Mouse (Mus musculus) hindbrain, embryonic 13.5 days (tissue): ENCODE measurements around the gene Otud7b. TPM values are rescaled to one million over a fixed set of nuclear protein-coding genes. Genes with fewer than 3 reads are reported as not detected.

Experiments used
- ATAC-seq: fragments of 200-750 bp; cut with Nextera tagmentation; 2 replicates; pipeline ENCODE4 v1.8.0; 2017; ENCODE audit warnings: moderate TSS enrichment; ENCODE audit not compliant: low FRiP score
- H3K27ac ChIP-seq: fragments of 300-500 bp; sonication (generic); 2 replicates; pipeline ENCODE4 v1.5.1; 2015; ENCODE audit warnings: inconsistent platforms, mild to moderate bottlenecking, moderate library complexity
- H3K27me3 ChIP-seq: fragments of 300-500 bp; sonication (generic); 2 replicates; pipeline ENCODE4 v1.6.1; 2015; ENCODE audit warnings: mild to moderate bottlenecking, inconsistent platforms
- H3K36me3 ChIP-seq: fragments of 300-500 bp; sonication (generic); 2 replicates; pipeline ENCODE4 v1.6.1; 2015; ENCODE audit warnings: mild to moderate bottlenecking, inconsistent platforms
- H3K4me1 ChIP-seq: fragments of 300-500 bp; sonication (generic); replicated peaks from 2 replicates; pipeline ENCODE4 v1.6.1; 2015; ENCODE audit warnings: inconsistent platforms
- H3K4me2 ChIP-seq: fragments of 300-500 bp; sonication (generic); 2 replicates; pipeline ENCODE4 v1.6.1; 2015; ENCODE audit warnings: inconsistent platforms, mild to moderate bottlenecking, moderate library complexity
- H3K4me3 ChIP-seq: fragments of 300-500 bp; sonication (generic); 2 replicates; pipeline ENCODE4 v1.5.1; 2015; ENCODE audit warnings: mild to moderate bottlenecking, inconsistent platforms
- H3K9ac ChIP-seq: fragments of 300-500 bp; sonication (generic); 2 replicates; pipeline ENCODE4 v1.6.1; 2015; ENCODE audit warnings: mild to moderate bottlenecking, inconsistent platforms
- H3K9me3 ChIP-seq: fragments of 300-500 bp; sonication (generic); 2 replicates; pipeline ENCODE4 v1.6.1; 2016; ENCODE audit warnings: inconsistent platforms
- WGBS: fragments of 180-500 bp; shearing (Covaris S2); methylation state at CpG from one replicate; pipeline ENCODE4 v1.1.7; 2015; 5-methylcytosine and 5-hydroxymethylcytosine counted together
- polyA plus RNA-seq: library from polyadenylated mRNA; unstranded; fragments of >200 nt; fragmentation: Nextera tagmentation; extraction: Ambion mirVana; gene quantifications from 2 replicates; pipeline ENCODE4 v1.2.1, GENCODE M21; 2015

Gene Otud7b
- polyA plus RNA-seq, 1 experiment from 2014 or later, result 13.6 TPM

DNA sequence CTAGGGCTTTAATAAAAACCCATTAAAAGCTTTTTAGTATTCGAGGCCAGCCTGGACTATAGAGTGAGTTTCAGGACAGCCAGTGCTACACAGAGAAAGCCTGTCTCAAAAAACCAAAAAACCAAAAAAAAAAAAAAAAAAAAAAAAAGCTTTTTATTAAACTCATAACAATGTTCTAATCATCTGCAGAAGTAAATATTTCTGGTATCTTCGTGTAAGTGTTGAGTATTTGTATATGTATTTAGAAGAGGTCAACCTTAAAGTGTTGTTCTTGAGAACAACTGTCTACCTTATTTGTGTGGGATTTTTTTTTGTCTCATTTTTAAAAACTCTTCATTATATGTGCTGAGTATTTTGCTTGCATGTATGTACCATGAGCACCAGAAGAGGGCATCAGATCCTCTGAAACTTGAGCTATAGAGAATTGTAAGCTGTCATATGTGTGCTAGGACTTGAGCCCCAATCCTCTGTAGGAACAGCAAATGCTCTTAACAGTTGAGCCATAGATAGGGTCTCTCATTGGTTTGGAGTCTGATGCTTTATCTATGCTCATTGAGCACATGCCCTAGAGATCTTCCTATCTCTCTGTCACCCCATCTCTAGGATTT lies 14.3 kb upstream of the Otud7b start:
- H3K9me3 ChIP-seq, result no peaks in the 10 kb centered on the region
- no peak for ATAC-seq
- 71% methylated on average over 2 of the region's 2 CpGs for WGBS

DNA sequence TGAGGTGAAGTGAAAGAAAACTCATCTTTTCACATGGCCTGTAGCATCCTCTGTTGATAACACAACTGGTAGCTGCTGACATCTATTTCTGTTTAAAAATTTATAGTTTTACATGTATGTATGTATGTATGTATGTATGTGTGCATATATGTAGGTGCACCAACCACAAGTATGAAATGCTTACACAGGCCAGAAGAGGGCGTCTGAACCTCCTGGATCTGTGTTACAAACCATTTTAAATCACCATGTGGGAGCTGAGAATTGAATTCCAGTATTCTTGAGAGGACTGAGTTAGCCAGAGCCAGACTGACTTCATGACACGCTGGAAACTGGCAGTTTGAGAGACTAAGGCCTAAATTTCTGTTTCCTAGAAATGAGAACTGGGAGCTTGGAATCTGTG lies 13.2 kb upstream of the Otud7b start:
- Histone ChIP-seq H3K36me3 (no peaks in the 10 kb centered on the region), H3K9me3 (no peaks in the 10 kb centered on the region), H3K27me3 (no peaks in the 10 kb centered on the region), H3K4me2 (no peak overlapping the region), H3K4me3 (no peak overlapping the region), H3K27ac (no peak overlapping the region), H3K4me1 (no peaks in the 10 kb centered on the region), H3K9ac (no peak overlapping the region)
- 77% methylated on average over 2 of the region's 2 CpGs for WGBS
- ATAC-seq, result no peak

More for the DNA sequence above, 14.3 kb upstream of the Otud7b start:
- H3K9ac ChIP-seq, result no peak overlapping the region
- no peaks in the 10 kb centered on the region for H3K27me3 ChIP-seq
- no peaks in the 10 kb centered on the region for H3K4me1 ChIP-seq
- H3K36me3 ChIP-seq, result no peaks in the 10 kb centered on the region
- no peak overlapping the region for H3K4me2 ChIP-seq
- no peak overlapping the region for H3K27ac ChIP-seq
- no peak overlapping the region for H3K4me3 ChIP-seq

DNA sequence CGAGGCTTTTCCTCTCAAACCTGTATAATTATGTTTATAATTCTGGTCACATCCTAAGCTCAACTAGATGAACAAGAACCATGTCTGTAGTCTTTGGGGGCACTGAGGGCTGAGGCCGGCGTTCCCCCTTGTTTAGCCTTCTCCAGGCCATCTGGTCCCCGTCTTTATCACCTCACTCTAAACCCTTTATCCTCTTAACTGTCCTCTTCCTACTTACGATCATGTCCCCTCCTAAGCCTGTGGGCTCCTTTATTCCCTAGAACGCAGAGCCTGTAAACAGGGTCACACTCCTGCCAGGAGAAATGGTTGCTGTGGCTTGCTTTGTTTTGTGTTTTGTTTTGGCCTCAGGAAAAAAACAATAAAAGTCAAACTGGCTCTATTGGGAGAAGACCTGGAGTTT lies 12.4 kb upstream of the Otud7b start:
- 77% methylated on average over 6 of the region's 6 CpGs for WGBS
- Histone ChIP-seq H3K27me3 (no peaks in the 10 kb centered on the region), H3K27ac (no peak overlapping the region), H3K36me3 (no peaks in the 10 kb centered on the region), H3K4me3 (no peak overlapping the region), H3K9ac (no peak overlapping the region), H3K9me3 (no peaks in the 10 kb centered on the region), H3K4me1 (no peaks in the 10 kb centered on the region), H3K4me2 (no peak overlapping the region)
- ATAC-seq, result no peak

DNA sequence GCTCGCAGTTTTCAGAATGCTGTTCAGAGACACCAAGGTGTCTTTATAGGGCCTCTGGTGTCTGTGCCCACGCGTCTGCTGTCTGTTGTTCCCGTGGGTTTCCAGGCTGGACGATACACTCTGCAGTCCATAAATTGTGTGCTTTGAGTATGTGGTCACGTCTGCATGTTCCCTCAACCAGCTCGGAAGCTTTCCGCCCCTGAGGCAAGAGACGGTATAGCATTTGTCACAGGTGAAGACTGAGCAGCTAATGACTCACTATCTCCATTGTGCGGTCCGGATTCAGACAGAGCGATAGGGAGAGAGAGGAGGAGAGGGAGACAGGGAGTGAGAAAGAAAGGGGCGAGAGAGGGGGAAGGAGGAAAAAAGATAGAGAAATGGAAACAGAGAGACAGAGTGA lies 10.8 kb upstream of the Otud7b start:
- Histone ChIP-seq H3K9me3 (no peaks in the 10 kb centered on the region), H3K4me1 (no peaks in the 10 kb centered on the region), H3K4me2 (no peak overlapping the region), H3K36me3 (no peaks in the 10 kb centered on the region), H3K4me3 (no peak overlapping the region), H3K27ac (no peak overlapping the region), H3K9ac (no peak overlapping the region), H3K27me3 (no peaks in the 10 kb centered on the region)
- WGBS, result 72% methylated on average over 13 of the region's 13 CpGs
- ATAC-seq, result no peak

DNA sequence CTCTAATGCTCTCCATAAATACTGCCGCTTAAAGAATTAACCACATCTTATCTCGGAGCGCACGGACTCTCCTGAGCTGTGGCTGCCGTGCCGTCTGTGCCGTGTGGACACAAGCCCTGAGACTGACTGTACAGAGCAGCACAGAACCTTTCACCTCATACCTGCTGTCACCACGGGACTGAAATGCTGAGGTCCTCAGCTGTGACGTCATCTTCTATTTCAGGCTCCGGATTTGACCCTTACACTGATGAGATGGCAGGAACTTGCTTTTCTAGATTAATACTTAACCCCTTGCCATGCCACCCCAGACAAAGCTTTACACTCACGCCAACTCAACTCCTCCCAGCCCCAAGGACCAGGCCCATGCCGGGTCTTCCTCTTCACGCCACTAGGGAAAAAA lies 10.1 kb upstream of the Otud7b start:
- Histone ChIP-seq H3K36me3 (no peaks in the 10 kb centered on the region), H3K4me3 (no peak overlapping the region), H3K27me3 (no peaks in the 10 kb centered on the region), H3K4me1 (no peaks in the 10 kb centered on the region), H3K4me2 (no peak overlapping the region), H3K27ac (no peak overlapping the region), H3K9ac (no peak overlapping the region), H3K9me3 (no peaks in the 10 kb centered on the region)
- no peak for ATAC-seq
- 89% methylated on average over 13 of the region's 13 CpGs for WGBS

DNA sequence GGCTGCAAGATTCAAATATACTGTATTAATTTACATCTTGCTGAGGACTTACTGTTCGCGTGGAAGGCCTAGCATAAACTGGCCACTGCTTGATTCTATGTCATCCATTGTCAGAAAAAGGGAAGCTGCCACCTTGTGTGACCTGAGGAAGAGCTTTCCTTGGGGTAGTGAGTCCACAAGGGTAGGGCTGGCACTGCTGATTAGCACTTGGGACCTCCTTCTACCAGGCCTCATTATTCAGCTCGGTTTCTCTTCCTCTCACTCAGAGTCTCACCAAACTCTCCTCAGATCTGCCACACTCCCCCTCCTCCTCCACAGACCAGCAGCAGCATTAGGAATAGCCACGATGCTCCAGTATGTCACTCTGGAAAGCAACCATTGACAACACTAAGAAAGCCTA lies 6.2 kb upstream of the Otud7b start:
- 75% methylated on average over 4 of the region's 4 CpGs for WGBS

DNA sequence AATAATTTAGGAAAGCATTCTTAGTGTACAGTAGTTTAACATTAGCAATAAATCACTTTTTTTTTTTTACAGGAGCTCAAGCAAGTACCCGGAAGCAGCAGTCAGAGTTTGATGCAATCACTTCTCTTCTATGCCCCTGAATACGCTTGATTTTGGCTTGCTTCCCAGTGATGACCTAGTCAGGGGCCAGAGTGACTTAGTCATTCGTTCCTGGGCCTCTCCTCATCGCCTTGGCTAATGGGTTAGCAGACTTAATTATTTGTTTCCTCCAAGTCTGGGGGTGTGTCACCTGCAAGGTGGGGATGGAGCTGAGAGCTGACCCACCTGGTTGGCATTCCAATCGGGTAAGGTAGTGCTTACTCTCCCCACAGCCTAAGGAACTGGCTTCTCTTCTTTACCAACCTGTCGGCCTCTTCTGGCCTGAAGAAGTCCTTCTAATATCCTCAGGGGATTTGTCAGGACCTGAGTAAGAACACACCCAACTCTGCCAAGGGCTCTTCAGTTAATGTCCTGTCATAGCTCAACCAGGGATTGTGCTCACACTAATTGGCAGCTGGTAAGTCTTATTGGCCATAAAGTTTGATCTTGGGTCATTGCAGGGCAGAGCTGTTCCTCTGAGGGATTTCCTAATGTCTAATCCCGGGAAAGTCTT lies 5.6 kb upstream of the Otud7b start:
- 75% methylated on average over 7 of the region's 7 CpGs for WGBS
- Histone ChIP-seq H3K4me1 (peaks cover 8% of the 10 kb centered on the region), H3K9ac (no peak overlapping the region), H3K27me3 (no peaks in the 10 kb centered on the region), H3K4me3 (no peak overlapping the region), H3K27ac (no peak overlapping the region), H3K9me3 (no peaks in the 10 kb centered on the region), H3K4me2 (no peak overlapping the region), H3K36me3 (no peaks in the 10 kb centered on the region)
- no peak for ATAC-seq

More for the DNA sequence above, 6.2 kb upstream of the Otud7b start:
- H3K4me3 ChIP-seq, result no peak overlapping the region
- H3K27me3 ChIP-seq, result no peaks in the 10 kb centered on the region
- peaks cover 8% of the 10 kb centered on the region for H3K4me1 ChIP-seq
- H3K9me3 ChIP-seq, result no peaks in the 10 kb centered on the region
- no peaks in the 10 kb centered on the region for H3K36me3 ChIP-seq
- H3K4me2 ChIP-seq, result no peak overlapping the region
- no peak overlapping the region for H3K27ac ChIP-seq
- no peak overlapping the region for H3K9ac ChIP-seq
- ATAC-seq, result no peak

DNA sequence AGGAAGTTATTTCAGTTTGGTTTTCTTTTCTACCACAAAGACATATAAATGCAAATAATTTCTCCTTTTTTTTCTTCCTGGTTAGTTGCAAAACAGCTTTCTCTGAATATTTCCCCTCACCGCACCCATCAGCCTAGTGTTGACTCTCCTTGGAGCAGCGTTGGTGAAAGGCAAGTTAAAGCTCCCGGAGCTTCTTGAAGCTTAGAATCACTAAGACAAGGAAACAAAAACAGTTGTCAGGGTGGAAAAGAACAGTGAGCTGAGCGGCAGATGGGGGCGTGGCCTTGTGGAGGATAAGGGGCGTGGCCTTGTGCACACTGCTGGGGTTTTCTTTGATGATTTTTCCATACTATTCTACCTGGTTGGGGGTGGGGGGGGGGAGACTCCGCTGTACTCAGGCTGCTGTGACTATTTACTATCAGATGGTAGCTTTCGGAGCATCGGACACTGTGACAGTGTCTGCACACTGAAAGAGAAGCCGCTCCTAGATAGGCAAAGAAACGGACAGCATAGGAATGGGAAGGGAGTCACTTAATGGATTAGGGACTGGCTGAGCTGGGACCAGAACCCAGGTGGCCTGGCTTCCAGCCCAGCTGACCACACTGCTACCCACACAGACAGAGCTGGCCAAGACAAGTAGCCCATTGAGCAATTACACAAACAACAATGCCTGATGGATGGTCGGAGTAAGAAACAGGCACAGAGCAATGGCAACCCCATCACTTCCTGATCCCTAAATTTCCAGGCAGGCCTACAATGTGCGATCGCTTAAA lies 2.0 kb upstream of the Otud7b start:
- no peak overlapping the region for H3K27ac ChIP-seq
- peaks cover 25% of the 10 kb centered on the region for H3K4me1 ChIP-seq
- peak overlapping the region; percentile 48 for H3K4me2 ChIP-seq
- no peaks in the 10 kb centered on the region for H3K36me3 ChIP-seq
- H3K9me3 ChIP-seq, result no peaks in the 10 kb centered on the region
- peak; percentile 34; the same call in 1 of the 2 replicates for ATAC-seq
- H3K4me3 ChIP-seq, result peak overlapping the region; percentile 27
- peak overlapping the region; percentile 13; the same call in 1 of the 2 replicates for H3K9ac ChIP-seq
- no peaks in the 10 kb centered on the region for H3K27me3 ChIP-seq
- WGBS, result 17% methylated on average over 14 of the region's 14 CpGs

DNA sequence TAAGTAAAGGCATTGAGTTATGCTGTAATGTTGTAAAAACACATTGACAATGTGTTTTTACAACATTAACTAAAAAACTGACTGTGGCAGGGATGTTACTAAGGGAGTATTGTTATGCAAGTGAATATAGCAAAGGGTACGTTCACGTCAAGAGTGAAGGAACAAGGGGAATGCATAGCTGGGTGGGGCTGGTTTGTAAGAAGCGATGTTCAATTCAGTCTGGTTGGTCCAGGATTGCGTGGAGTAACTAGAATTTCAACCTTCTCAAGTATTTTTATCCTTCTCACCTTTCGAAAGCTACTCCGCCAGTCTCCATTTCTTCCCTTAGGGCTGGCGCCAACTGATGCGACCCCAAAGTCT lies 446 bp upstream of the Otud7b start:
- Histone ChIP-seq H3K27ac (peak overlapping the region; percentile 87), H3K9ac (peak overlapping the region; percentile 89), H3K4me2 (peak overlapping the region; percentile 84), H3K36me3 (no peaks in the 10 kb centered on the region), H3K4me1 (peaks cover 32% of the 10 kb centered on the region), H3K27me3 (no peaks in the 10 kb centered on the region), H3K9me3 (no peaks in the 10 kb centered on the region), H3K4me3 (peak overlapping the region; percentile 83)
- WGBS, result 2% methylated on average over 8 of the region's 8 CpGs
- ATAC-seq, result no peak; the same call in 1 of the 2 replicates

DNA sequence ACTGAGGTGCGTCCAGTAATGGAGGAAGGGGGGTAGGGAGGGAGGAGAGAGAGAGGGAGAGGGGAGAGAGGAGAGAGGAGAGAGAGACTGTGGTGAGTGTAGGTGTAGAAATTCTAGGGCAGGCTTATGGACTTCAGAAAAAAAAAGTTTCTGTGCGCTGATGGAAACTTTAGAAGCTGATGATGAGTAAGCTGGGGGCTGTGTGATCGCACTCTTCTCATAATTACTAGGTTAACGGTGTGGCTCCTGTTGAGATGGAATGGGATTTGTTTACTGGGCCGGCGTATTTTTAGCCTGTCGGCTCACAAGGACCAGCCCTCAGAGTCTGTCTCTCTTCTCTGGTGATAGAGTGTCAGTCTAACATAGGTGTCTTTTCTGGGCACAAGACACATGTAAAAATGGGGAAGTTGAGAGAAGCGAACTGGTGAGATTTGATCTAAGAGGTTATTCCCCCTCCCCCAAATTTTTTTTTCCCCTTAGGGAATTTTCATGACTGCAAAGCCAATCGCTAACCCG lies 963 bp downstream of the Otud7b start:
- WGBS, result 11% methylated on average over 10 of the region's 10 CpGs
- ATAC-seq, result no peak

DNA sequence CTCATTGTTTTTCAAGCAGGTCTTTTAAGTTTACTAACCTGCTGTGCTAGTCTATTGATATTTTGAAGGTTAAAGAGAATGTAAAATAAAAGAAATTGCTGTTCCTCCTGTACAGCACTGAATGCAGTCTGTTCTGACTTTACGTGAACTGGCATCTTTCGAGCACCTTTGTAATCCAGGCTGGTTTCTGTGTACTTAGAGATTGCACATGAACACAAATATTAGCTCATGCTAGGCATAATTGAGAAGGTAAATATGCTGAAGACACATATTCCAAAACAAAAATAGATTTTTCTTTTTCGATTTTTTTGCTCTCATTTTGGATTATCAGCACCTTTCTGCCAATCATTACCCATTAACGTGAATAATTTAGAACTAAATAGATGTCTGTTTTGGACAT lies 1.8 kb downstream of the Otud7b start:
- H3K4me2 ChIP-seq, result no peak overlapping the region
- 96% methylated on average over 4 of the region's 4 CpGs for WGBS

More for the DNA sequence above, 963 bp downstream of the Otud7b start:
- Histone ChIP-seq H3K4me1 (peaks cover 32% of the 10 kb centered on the region), H3K9me3 (no peaks in the 10 kb centered on the region), H3K36me3 (no peaks in the 10 kb centered on the region), H3K4me3 (peak overlapping the region; percentile 83), H3K4me2 (peak overlapping the region; percentile 84), H3K27me3 (no peaks in the 10 kb centered on the region), H3K27ac (no peak overlapping the region), H3K9ac (peak overlapping the region; percentile 89)

DNA sequence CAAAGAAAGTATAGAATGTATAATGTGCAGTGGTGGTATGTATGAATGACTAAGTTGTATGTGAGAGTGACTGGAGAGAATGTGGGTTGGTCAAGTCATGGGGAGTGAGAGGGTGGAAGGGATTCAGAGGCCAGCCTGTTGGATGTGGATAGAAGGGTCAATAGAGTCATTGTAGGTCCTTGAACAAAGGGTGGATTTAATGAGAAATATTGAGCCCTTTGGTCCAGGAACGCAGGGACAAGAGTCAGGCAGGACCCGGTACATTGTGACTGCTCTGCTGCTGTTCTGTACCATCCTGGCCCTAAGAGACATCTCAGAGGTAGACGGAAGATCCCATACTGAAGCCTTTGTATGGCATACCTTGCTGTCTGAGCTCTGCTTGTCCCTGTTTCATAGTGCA lies 4.0 kb downstream of the Otud7b start:
- no peaks in the 10 kb centered on the region for H3K9me3 ChIP-seq
- H3K4me3 ChIP-seq, result no peak overlapping the region
- no peaks in the 10 kb centered on the region for H3K36me3 ChIP-seq
- 81% methylated on average over 3 of the region's 3 CpGs for WGBS
- no peaks in the 10 kb centered on the region for H3K27me3 ChIP-seq
- no peak overlapping the region for H3K9ac ChIP-seq
- ATAC-seq, result no peak
- H3K27ac ChIP-seq, result no peak overlapping the region
- H3K4me2 ChIP-seq, result no peak overlapping the region
- peaks cover 25% of the 10 kb centered on the region for H3K4me1 ChIP-seq

More for the DNA sequence above, 1.8 kb downstream of the Otud7b start:
- Histone ChIP-seq H3K27me3 (no peaks in the 10 kb centered on the region), H3K4me1 (peaks cover 32% of the 10 kb centered on the region), H3K4me3 (no peak overlapping the region), H3K9ac (no peak overlapping the region), H3K27ac (no peak overlapping the region), H3K9me3 (no peaks in the 10 kb centered on the region), H3K36me3 (no peaks in the 10 kb centered on the region)
- ATAC-seq, result no peak
